Mouse (Mus musculus) myocyte (in vitro differentiated cells): ENCODE measurements around the gene Nacc1. TPM values are rescaled to one million over a fixed set of nuclear protein-coding genes. Genes with fewer than 3 reads are reported as not detected.

Experiments
- H3K27me3 ChIP-seq: one replicate; pipeline ENCODE4 v1.6.1; 2011; ENCODE audit not compliant: control insufficient read depth, insufficient read depth, insufficient read length
- H3K36me3 ChIP-seq: one replicate; pipeline ENCODE4 v1.6.1; 2011; ENCODE audit not compliant: control insufficient read depth, insufficient read depth
- H3K4me2 ChIP-seq: one replicate; pipeline ENCODE4 v1.6.1; 2011; ENCODE audit warnings: low read depth, control low read depth
- H3K4me3 ChIP-seq: one replicate; pipeline ENCODE4 v1.5.1; 2011; ENCODE audit warnings: mild to moderate bottlenecking, control low read depth, moderate library complexity
- H3K79me2 ChIP-seq: one replicate; pipeline ENCODE4 v1.6.1; 2011; ENCODE audit not compliant: control insufficient read depth, insufficient read depth
- H3ac ChIP-seq: one replicate; pipeline ENCODE4 v1.6.1; 2011; ENCODE audit not compliant: control insufficient read depth, insufficient read length
- CEBPB ChIP-seq: IDR thresholded peaks from 2 replicates; pipeline ENCODE4 v1.6.1; 2011; ENCODE audit warnings: mild to moderate bottlenecking, moderate library complexity; ENCODE audit not compliant: poor library complexity, insufficient read depth, severe bottlenecking
- E2F4 ChIP-seq: IDR thresholded peaks from one replicate; pipeline ENCODE4 v1.6.1; 2011; ENCODE audit warnings: mild to moderate bottlenecking, control low read depth, moderate library complexity; ENCODE audit not compliant: insufficient read depth
- MAX ChIP-seq: IDR thresholded peaks from one replicate; pipeline ENCODE4 v1.6.1; 2011; ENCODE audit warnings: low read depth, mild to moderate bottlenecking, control low read depth
- MYOD1 ChIP-seq, 3 experiments: IDR thresholded peaks; one replicate each; pipeline ENCODE4 v1.6.1; 2011; ENCODE audit warnings: control low read depth in 2 of 3, low read depth in 2 of 3, mild to moderate bottlenecking in 2 of 3, moderate library complexity in 1 of 3; ENCODE audit not compliant: insufficient read length in 2 of 3, control insufficient read depth in 1 of 3
- MYOG ChIP-seq, 3 experiments: IDR thresholded peaks; one replicate each; pipeline ENCODE4 v1.6.1; 2011; ENCODE audit warnings: control low read depth in 2 of 3, low read depth in 2 of 3, mild to moderate bottlenecking in 2 of 3; ENCODE audit not compliant: insufficient read length in 2 of 3, control insufficient read depth in 1 of 3, insufficient read depth in 1 of 3
- POLR2A ChIP-seq: IDR thresholded peaks from one replicate; pipeline ENCODE4 v1.6.1; 2011; ENCODE audit warnings: low read depth, mild to moderate bottlenecking, control low read depth, moderate library complexity; ENCODE audit not compliant: insufficient read length
- POLR2AphosphoS2 ChIP-seq: IDR thresholded peaks from one replicate; pipeline ENCODE4 v1.6.1; 2011; ENCODE audit warnings: low read depth, control low read depth; ENCODE audit not compliant: insufficient read length
- REST ChIP-seq: IDR thresholded peaks from one replicate; pipeline ENCODE4 v1.6.1; 2011; ENCODE audit warnings: mild to moderate bottlenecking, control low read depth, moderate library complexity; ENCODE audit not compliant: insufficient read depth, insufficient read length
- SRF ChIP-seq: IDR thresholded peaks from one replicate; pipeline ENCODE4 v1.6.1; 2011; ENCODE audit warnings: low read depth; ENCODE audit not compliant: control insufficient read depth, insufficient read length
- TCF12 ChIP-seq: IDR thresholded peaks from one replicate; pipeline ENCODE4 v1.6.1; 2011; ENCODE audit warnings: mild to moderate bottlenecking, control low read depth; ENCODE audit not compliant: poor library complexity, insufficient read depth, severe bottlenecking
- TCF3 ChIP-seq: IDR thresholded peaks from one replicate; pipeline ENCODE4 v1.6.1; 2011; ENCODE audit warnings: low read depth, control low read depth; ENCODE audit not compliant: insufficient read length
- USF1 ChIP-seq: IDR thresholded peaks from one replicate; pipeline ENCODE4 v1.6.1; 2011; ENCODE audit warnings: low read depth, mild to moderate bottlenecking, control low read depth, moderate library complexity
- polyA plus RNA-seq: library from polyadenylated mRNA; unstranded; fragments of >200 nt; fragmentation: generic; extraction: Trizol; gene quantifications from one replicate; pipeline ENCODE4 v1.2.1, GENCODE M21; 2012; ENCODE audit warnings: missing spikeins

Gene Nacc1
- polyA plus RNA-seq, 1 experiment = 56.1 TPM

DNA sequence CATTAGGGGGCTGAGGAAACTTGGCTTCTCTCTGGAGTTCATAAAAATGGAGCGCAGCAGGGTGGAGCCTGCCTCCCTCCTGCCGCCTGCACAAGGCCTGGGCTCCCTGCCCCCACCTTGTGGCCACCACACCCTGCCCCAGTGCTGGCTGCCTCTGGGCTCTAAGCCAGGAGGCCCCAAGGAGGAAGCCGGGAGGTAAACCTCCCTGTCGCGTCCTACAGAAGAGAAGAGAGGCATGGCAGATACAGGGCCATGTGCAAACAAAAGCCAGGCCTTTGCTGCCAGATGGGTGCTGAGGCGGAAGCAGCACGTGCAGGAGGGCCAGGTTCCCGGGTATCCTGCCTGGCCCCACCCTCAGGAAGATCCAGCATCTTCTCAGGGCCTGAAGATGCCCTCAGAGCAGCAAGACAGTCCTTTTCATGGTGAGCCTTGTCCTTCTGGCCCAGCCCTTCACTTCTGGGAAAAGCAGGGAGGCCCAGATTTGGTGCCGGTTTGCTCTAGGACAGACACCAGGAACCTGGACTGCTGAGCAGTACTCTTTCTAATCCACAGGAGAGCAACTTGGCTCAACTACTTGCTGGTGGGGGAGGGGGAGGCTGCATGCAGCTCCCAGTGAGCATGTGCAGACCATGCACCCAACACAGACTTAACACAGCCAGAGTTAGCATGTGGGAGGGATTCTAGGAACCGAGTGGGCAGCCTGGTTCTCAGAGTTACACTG is 35.3 kb upstream of the Nacc1 start, which contains the start of gene G430095P16Rik:
G430095P16Rik (plus strand) TSS at position 158 of the 721 bp plus-strand sequence.
- H3K36me3 ChIP-seq = peaks cover 37% of the 10 kb centered on the region
- H3K27me3 ChIP-seq = no peaks in the 10 kb centered on the region
- TF ChIP-seq POLR2AphosphoS2 (peak; percentile 52), MYOD1 (IDR thresholded peaks at IDR 0.05; ENCODE audit: control insufficient read depth in 1 of 3, insufficient read length in 2 of 3, low read depth in 2 of 3) (peak in 1 of 3 experiments; percentile 58), E2F4 (no peak), MYOG (IDR thresholded peaks at IDR 0.05; ENCODE audit: control insufficient read depth in 1 of 3, insufficient read depth in 1 of 3, insufficient read length in 2 of 3, low read depth in 2 of 3) (peak in 1 of 3 experiments; percentile 69)
- H3K79me2 ChIP-seq = peaks cover 12% of the 10 kb centered on the region
- H3ac ChIP-seq = no peak within 1 kb of the TSS
- H3K4me2 ChIP-seq = peak within 1 kb of the TSS; percentile 96
- H3K4me3 ChIP-seq = peak within 1 kb of the TSS; percentile 11

DNA sequence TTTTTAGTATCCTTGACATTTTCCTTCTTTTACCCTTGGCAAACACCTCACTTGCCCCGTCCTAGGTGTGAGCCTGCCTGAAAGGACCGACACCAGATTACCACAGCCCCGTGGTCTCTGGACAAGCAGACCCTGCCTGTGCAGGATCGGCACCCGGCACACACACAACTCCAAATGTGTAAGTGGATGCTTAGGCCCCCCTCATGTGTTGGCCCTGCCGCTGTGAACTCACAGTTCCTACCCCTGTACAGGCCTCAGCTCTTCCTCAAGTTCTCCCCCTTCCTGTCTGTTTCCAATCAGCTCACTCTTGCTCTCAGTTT is 34.8 kb upstream of the Nacc1 start:
- TF ChIP-seq TCF3 (no peak), CEBPB (no peak), MYOG (IDR thresholded peaks at IDR 0.05; ENCODE audit: control insufficient read depth in 1 of 3, insufficient read depth in 1 of 3, insufficient read length in 2 of 3, low read depth in 2 of 3) (no peak), POLR2AphosphoS2 (no peak), MYOD1 (IDR thresholded peaks at IDR 0.05; ENCODE audit: control insufficient read depth in 1 of 3, insufficient read length in 2 of 3, low read depth in 2 of 3) (no peak), POLR2A (no peak), USF1 (no peak), MAX (no peak), TCF12 (no peak), E2F4 (no peak), SRF (no peak), REST (no peak)
- peaks cover 34% of the 10 kb centered on the region for H3K36me3 ChIP-seq
- peak overlapping the region; percentile 11 for H3K4me3 ChIP-seq
- H3K27me3 ChIP-seq = no peaks in the 10 kb centered on the region
- peaks cover 12% of the 10 kb centered on the region for H3K79me2 ChIP-seq
- H3ac ChIP-seq = no peak overlapping the region
- peak overlapping the region; percentile 96 for H3K4me2 ChIP-seq

DNA sequence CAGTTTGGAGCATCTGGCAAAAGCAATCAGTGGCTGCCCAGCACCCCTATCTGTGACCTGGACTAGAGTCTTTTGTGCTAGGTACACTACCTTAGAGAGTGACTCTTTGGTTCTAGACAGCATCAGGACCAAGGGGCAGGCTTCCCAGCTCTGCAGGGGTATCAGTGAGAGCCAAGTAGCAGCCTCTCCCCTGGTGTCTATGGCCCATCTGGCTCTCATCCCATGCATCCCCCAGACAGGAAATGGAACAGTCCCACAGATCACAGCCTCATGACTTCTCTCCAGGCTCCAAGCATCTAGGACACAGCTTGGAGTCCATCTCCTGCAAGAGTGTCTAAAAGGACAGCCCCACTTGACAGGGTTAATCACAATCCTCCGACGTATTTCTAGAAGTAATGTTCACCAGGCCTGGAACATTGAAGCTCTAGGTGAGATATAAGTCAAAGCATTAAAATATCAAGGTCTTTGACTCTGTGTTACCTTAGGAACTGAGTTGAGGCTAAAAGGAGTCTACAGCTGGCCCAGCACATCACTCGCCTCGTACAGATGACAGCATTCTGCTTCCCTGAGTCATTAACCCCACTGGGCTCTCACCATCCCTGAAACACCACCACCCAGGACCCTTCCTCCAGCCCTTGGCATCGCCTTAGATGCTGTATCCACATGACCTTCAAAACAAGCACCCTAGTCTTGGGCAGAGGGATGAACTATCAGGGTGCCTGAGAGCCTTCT is 31.5 kb upstream of the Nacc1 start:
- H3K27me3 ChIP-seq = no peaks in the 10 kb centered on the region
- peaks cover 27% of the 10 kb centered on the region for H3K36me3 ChIP-seq
- no peak for TF ChIP-seq REST
- TF ChIP-seq E2F4 = no peak
- TF ChIP-seq POLR2AphosphoS2 = no peak
- TF ChIP-seq MYOG (IDR thresholded peaks at IDR 0.05; ENCODE audit: control insufficient read depth in 1 of 3, insufficient read depth in 1 of 3, insufficient read length in 2 of 3, low read depth in 2 of 3) = peak in 1 of 3 experiments; percentile 36
- TF ChIP-seq MYOD1 (IDR thresholded peaks at IDR 0.05; ENCODE audit: control insufficient read depth in 1 of 3, insufficient read length in 2 of 3, low read depth in 2 of 3) = peak; percentile 82 to 97 (median 84)
- no peak for TF ChIP-seq USF1
- TF ChIP-seq MAX = no peak
- no peak for TF ChIP-seq POLR2A
- peak; percentile 5 for TF ChIP-seq TCF12
- no peak for TF ChIP-seq CEBPB
- TF ChIP-seq TCF3 = no peak
- no peak for TF ChIP-seq SRF
- peak overlapping the region; percentile 21 for H3K4me2 ChIP-seq
- no peak overlapping the region for H3K4me3 ChIP-seq
- H3K79me2 ChIP-seq = peaks cover 6% of the 10 kb centered on the region
- no peak overlapping the region for H3ac ChIP-seq

DNA sequence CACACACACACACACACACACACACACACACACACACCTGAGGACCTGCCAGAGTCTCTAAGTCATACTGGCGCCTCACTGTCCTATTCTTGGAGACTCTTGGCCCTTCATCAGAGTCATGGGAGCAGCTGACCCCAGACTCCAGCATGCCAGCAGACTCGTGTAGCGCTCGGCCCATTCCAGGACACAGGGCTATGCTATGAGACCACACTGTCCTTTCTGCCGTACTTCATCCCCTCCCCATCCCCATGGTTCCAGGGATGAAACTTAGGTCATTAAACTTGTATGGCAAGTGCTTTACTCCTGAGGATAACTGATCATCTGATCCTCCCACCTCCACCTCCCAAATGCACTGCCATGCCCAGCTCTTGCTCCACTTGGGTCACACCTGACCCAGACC is 30.8 kb upstream of the Nacc1 start:
- no peak overlapping the region for H3K4me3 ChIP-seq
- H3K27me3 ChIP-seq = no peaks in the 10 kb centered on the region
- H3ac ChIP-seq = no peak overlapping the region
- peak overlapping the region; percentile 21 for H3K4me2 ChIP-seq
- H3K79me2 ChIP-seq = no peaks in the 10 kb centered on the region
- H3K36me3 ChIP-seq = peaks cover 28% of the 10 kb centered on the region
- TF ChIP-seq MYOD1 (IDR thresholded peaks at IDR 0.05; ENCODE audit: control insufficient read depth in 1 of 3, insufficient read length in 2 of 3, low read depth in 2 of 3) (no peak), POLR2AphosphoS2 (no peak), MYOG (IDR thresholded peaks at IDR 0.05; ENCODE audit: control insufficient read depth in 1 of 3, insufficient read depth in 1 of 3, insufficient read length in 2 of 3, low read depth in 2 of 3) (no peak), REST (no peak), CEBPB (no peak), TCF12 (no peak), TCF3 (no peak), SRF (no peak), MAX (no peak), USF1 (no peak), E2F4 (no peak), POLR2A (no peak)
